Mouse (Mus musculus) kidney, adult 2 months (tissue): ENCODE results near the gene Tenm4. TPM values are rescaled to one million over a fixed set of nuclear protein-coding genes. Genes with fewer than 3 reads are reported as not detected.
A peak's percentile ranks its signal among the peaks of the same experiment; 100 is the strongest.

Experiments
- DNase-seq: peaks from one replicate; pipeline ENCODE4 v3.0.0; 2021
- H3K27ac ChIP-seq: fragments of 200-500 bp; 2 replicates; pipeline ENCODE4 v1.5.1; 2012; ENCODE audit warnings: low read depth, low read length, control low read depth, inconsistent platforms; ENCODE audit not compliant: insufficient read depth
- H3K27me3 ChIP-seq: fragments of 200-500 bp; replicated peaks from 2 replicates; pipeline ENCODE4 v1.6.1; 2012; ENCODE audit warnings: mild to moderate bottlenecking, moderate library complexity, low read length, inconsistent platforms; ENCODE audit not compliant: control insufficient read depth, insufficient read depth
- H3K36me3 ChIP-seq: fragments of 200-500 bp; 2 replicates; pipeline ENCODE4 v1.6.1; 2012; ENCODE audit warnings: mild to moderate bottlenecking, moderate library complexity, low read length, inconsistent platforms; ENCODE audit not compliant: control insufficient read depth, insufficient read depth
- H3K4me1 ChIP-seq: fragments of 200-500 bp; 2 replicates; pipeline ENCODE4 v1.6.1; 2011; ENCODE audit warnings: low read length; ENCODE audit not compliant: control insufficient read depth, insufficient read depth
- H3K4me3 ChIP-seq: fragments of 200-500 bp; 2 replicates; pipeline ENCODE4 v1.5.1; 2011; ENCODE audit warnings: mild to moderate bottlenecking, low read depth, low read length, control low read depth; ENCODE audit not compliant: insufficient read depth
- CTCF ChIP-seq: fragments of 200-500 bp; conservative IDR thresholded peaks from 2 replicates; pipeline ENCODE4 v1.5.1; 2011; ENCODE audit warnings: low read depth, mild to moderate bottlenecking, control low read depth, low read length, moderate library complexity, mixed read lengths; ENCODE audit not compliant: insufficient read depth, insufficient read length
- POLR2A ChIP-seq: fragments of 200-500 bp; IDR thresholded peaks from one replicate; pipeline ENCODE4 v1.6.1; 2011; ENCODE audit warnings: low read depth, low read length, control low read depth
- WGBS: fragments of 180-500 bp; shearing (Covaris S2); methylation state at CpG from one replicate; pipeline ENCODE4 v1.1.7; 2018; 5-methylcytosine and 5-hydroxymethylcytosine counted together
- polyA plus RNA-seq: library from polyadenylated mRNA; depleted of rRNA; stranded (reverse); fragments of >200 nt; gene quantifications from 2 replicates; pipeline ENCODE4 v1.2.3, GENCODE M21; 2012

Gene Tenm4
- polyA plus RNA-seq, 1 experiment: 3.3 TPM

- Histone ChIP-seq H3K4me3 (no peak overlapping the region), H3K27me3 (no peaks in the 10 kb centered on the region), H3K4me1 (no peaks in the 10 kb centered on the region), H3K36me3 (no peaks in the 10 kb centered on the region), H3K27ac (no peak overlapping the region)
- WGBS: 72% methylated on average over 4 of the region's 4 CpGs
- DNase-seq: no peak
- TF ChIP-seq CTCF (no peak), POLR2A (no peak)
Measured at GRCm38 (mm10) chr7:96148191-96148590, 22.9 kb upstream of the Tenm4 start.

GRCm38 (mm10) chr7:96151277-96151676 is 19.8 kb upstream of the Tenm4 start:
- Histone ChIP-seq H3K4me3 (no peak overlapping the region), H3K36me3 (no peaks in the 10 kb centered on the region), H3K4me1 (no peaks in the 10 kb centered on the region), H3K27ac (no peak overlapping the region), H3K27me3 (no peaks in the 10 kb centered on the region)
- DNase-seq: peak; percentile 75
- 59% methylated on average over 3 of the region's 3 CpGs for WGBS
- TF ChIP-seq POLR2A: no peak
- peak; percentile 70 for TF ChIP-seq CTCF

DNA sequence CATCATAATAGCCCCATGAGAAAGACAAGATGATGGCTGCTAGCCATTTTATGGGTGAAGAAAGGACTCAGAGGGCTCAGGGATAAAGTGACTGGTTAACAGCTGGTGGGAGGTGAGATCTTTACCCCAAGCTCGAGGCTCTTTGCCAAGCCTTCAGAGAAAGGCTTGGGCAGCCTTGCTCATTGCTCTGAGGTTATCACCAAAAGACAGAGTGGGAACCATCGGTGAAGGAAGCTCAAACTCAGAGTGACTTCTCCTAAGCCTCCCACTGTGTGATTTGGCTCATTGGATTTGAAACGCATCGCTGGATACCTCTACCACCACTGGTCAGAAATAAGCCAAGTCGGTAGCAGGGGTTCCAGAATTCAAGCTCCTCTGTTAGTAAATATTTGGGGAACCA is 19.1 kb upstream of the Tenm4 start:
- TF ChIP-seq POLR2A (no peak), CTCF (no peak)
- no peaks in the 10 kb centered on the region for H3K36me3 ChIP-seq
- no peaks in the 10 kb centered on the region for H3K27me3 ChIP-seq
- WGBS: 41% methylated on average over 5 of the region's 5 CpGs
- H3K4me1 ChIP-seq: no peaks in the 10 kb centered on the region
- DNase-seq: no peak
- no peak overlapping the region for H3K27ac ChIP-seq
- H3K4me3 ChIP-seq: no peak overlapping the region

GRCm38 (mm10) chr7:96152431-96152830 is 18.6 kb upstream of the Tenm4 start:
- 26% methylated on average over 4 of the region's 4 CpGs for WGBS

DNA sequence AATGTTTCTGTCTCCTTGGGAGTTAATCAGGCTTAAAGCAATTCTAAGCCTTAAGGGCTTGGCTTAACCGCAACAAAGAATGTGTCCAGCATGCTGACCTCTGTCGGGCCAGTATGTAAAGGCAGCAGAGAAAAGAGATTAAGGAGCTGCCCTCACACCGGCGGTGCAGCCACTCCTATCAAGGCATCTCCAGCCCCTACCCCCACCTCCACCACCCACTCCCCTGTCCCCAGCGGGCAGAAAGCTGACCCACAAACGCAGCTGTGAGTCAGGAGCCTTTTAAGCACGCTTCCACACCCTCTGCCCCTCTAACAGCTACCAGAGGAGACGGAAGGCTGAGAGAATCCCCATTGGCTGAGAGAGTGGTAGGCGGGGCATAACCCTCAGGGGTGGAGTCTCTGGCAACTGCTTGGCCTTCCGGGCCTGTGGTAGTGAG is 18.1 kb upstream of the Tenm4 start:
- 5% methylated on average over 10 of the region's 10 CpGs for WGBS
- Histone ChIP-seq H3K4me3 (peak overlapping the region; percentile 15; the same call in 1 of the 2 replicates), H3K4me1 (no peaks in the 10 kb centered on the region), H3K27me3 (no peaks in the 10 kb centered on the region), H3K36me3 (no peaks in the 10 kb centered on the region), H3K27ac (no peak overlapping the region)
- no peak for TF ChIP-seq POLR2A
- TF ChIP-seq CTCF: no peak
- peak; percentile 54 for DNase-seq

More at GRCm38 (mm10) chr7:96152431-96152830, 18.6 kb upstream of the Tenm4 start:
- Histone ChIP-seq H3K27me3 (no peaks in the 10 kb centered on the region), H3K27ac (no peak overlapping the region), H3K36me3 (no peaks in the 10 kb centered on the region), H3K4me1 (no peaks in the 10 kb centered on the region), H3K4me3 (no peak overlapping the region)
- TF ChIP-seq CTCF: no peak
- no peak for TF ChIP-seq POLR2A
- no peak for DNase-seq

DNA sequence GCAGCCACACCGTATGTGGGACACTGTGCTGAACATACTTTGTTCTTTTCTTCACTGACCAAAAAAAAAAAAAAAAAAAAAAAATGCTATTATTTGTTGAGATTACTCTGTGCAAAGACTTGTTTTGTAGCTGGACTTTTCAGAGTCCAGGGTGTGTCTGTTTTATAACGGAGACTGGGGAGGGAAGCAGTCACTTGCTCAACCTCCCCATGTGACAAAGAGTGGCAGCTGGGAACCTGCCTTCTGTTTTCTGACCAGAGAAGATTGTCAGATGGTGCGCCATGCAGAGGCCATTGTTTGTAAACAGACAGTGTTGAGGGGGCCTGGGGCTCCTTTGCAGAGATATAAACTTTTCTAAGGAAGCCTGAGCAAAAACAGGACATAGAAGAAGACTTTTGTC is 17.0 kb upstream of the Tenm4 start:
- H3K27me3 ChIP-seq: no peaks in the 10 kb centered on the region
- no peak overlapping the region for H3K27ac ChIP-seq
- no peak for TF ChIP-seq POLR2A
- TF ChIP-seq CTCF: no peak
- 97% methylated on average over 3 of the region's 3 CpGs for WGBS
- DNase-seq: no peak
- H3K4me3 ChIP-seq: no peak overlapping the region
- no peaks in the 10 kb centered on the region for H3K36me3 ChIP-seq
- H3K4me1 ChIP-seq: no peaks in the 10 kb centered on the region

DNA sequence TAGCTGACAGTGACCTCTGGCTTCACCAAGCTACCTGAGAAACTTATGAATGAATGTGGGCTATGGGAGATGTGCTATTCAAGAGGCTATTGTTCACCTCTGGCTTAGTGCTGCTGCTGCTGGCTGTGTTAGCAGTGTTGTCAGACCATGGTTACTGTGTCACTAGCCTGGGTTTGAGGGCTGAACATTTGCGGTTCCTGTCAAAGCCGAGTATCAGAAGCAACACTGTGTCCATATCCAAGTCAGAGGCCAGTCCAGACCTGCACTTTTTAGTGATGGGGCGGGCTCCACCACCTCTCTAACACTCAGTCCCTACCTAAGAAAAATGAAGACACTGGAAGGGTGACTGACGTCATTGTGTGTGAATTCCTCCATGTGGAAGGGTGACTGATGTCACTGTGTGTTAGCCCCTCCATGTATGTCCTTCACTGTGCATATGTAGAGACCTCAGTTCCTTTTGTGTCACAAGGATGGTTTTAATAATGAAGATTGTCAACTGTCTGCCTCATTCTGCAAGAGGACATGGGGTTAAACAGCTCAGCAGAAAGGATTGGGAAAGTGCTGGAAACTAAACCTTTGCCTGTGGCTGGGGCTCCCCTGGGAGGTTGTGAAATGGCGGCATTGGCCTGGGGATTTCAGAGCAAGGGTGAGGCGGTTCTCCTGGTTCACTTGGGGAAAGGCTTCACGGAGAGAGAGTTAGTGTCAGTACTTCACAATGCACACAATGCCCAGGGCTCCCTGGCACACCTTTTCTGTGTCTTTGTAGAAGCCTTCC is 14.4 kb upstream of the Tenm4 start:
- Histone ChIP-seq H3K4me1 (no peaks in the 10 kb centered on the region), H3K27ac (no peak overlapping the region), H3K36me3 (no peaks in the 10 kb centered on the region), H3K4me3 (no peak overlapping the region), H3K27me3 (no peaks in the 10 kb centered on the region)
- no peak for DNase-seq
- 87% methylated on average over 7 of the region's 7 CpGs for whole genome bisulfite sequencing
- TF ChIP-seq CTCF: no peak
- TF ChIP-seq POLR2A: no peak
